Mouse (Mus musculus): ENCODE measurements around the gene Ager. TPM values are rescaled to one million over a fixed set of nuclear protein-coding genes. Genes with fewer than 3 reads are reported as not detected.

Ager gene
- polyA plus RNA-seq, 1 experiment = 5.2 TPM

GRCm38 (mm10) chr17:34635671-34636070 is 38.0 kb downstream of the Ager start:
- no peak for DNase-seq (ENCODE audit: low read depth in 1 of 2, low spot score in 2 of 2)
- Histone ChIP-seq H3K4me1 (ENCODE audit: control insufficient read depth, insufficient read depth, insufficient read length) (peaks cover 8% of the 10 kb centered on the region), H3K27me3 (ENCODE audit: control insufficient read depth, insufficient read depth, low read length) (peaks cover 8% of the 10 kb centered on the region; the same call in 1 of the 2 replicates), H3K27ac (ENCODE audit: insufficient read depth, low read length) (no peak overlapping the region), H3K4me3 (ENCODE audit: extremely low read depth, insufficient read depth, insufficient read length) (no peak overlapping the region), H3K36me3 (ENCODE audit: control insufficient read depth, insufficient read depth, low read length) (no peaks in the 10 kb centered on the region)
- 71% methylated on average over 2 of the region's 2 CpGs for WGBS
- TF ChIP-seq POLR2A (IDR thresholded peaks at IDR 0.05; ENCODE audit: low read depth, low read length) (no peak), CTCF (IDR thresholded peaks at IDR 0.05; ENCODE audit: extremely low read depth, insufficient read depth, insufficient read length, insufficient replicate concordance) (no peak)

GRCm38 (mm10) chr17:34637459-34637858 is 39.8 kb downstream of the Ager start:
- Histone ChIP-seq H3K4me3 (ENCODE audit: extremely low read depth, insufficient read depth, insufficient read length) (peak overlapping the region; percentile 34; the same call in 1 of the 2 replicates), H3K27me3 (ENCODE audit: control insufficient read depth, insufficient read depth, low read length) (0 out of 2 replicates have a peak, but pooled peaks cover 2% of the 10 kb centered on the region), H3K36me3 (ENCODE audit: control insufficient read depth, insufficient read depth, low read length) (no peaks in the 10 kb centered on the region), H3K27ac (ENCODE audit: insufficient read depth, low read length) (peak overlapping the region; percentile 39), H3K4me1 (ENCODE audit: control insufficient read depth, insufficient read depth, insufficient read length) (no peaks in the 10 kb centered on the region)
- WGBS = 66% methylated on average over 3 of the region's 3 CpGs
- DNase-seq (ENCODE audit: low read depth in 1 of 2, low spot score in 2 of 2) = no peak
- TF ChIP-seq POLR2A (IDR thresholded peaks at IDR 0.05; ENCODE audit: low read depth, low read length) = no peak
- no peak for TF ChIP-seq CTCF (IDR thresholded peaks at IDR 0.05; ENCODE audit: extremely low read depth, insufficient read depth, insufficient read length, insufficient replicate concordance)

DNA sequence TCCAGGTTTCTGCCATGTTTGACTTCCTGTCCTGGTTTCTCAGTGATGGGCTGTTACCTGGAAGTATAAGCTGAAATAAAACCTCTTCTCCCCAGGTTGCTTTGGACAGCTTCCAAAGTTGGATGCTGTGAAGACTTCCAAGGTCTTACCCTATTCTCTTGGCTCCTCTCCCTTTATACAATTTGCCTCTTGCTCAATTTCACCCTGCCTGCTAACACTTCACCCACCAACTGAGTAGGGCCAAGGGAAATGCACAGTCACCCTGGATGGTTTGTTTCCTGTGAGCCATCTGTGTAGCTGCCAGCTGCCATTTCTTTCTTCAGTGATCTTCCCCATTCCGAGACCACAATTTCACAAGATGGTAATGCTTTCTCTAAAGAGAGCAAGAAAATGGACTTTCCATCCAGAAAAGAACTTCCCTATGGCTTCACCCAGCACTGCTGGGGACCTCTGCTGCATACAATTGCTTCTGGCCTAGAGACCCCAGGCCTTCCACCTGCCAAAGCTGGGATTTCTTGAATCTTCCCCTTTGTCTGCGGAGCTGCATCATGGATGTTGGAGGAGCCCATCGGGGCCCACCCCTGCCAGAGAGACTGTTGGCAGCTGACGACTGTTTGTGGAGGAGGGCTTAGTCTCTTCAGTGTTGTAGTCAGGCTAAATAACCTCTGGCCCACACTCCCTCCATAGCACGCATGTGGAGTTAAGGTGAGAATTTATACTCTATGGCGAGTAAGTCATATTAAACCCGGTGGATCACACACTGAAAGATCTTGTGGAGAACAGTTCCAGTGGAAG is 42.0 kb downstream of the Ager start:
- no peak for DNase-seq (ENCODE audit: low read depth in 1 of 2, low spot score in 2 of 2)
- Histone ChIP-seq H3K27ac (ENCODE audit: insufficient read depth, low read length) (peak overlapping the region; percentile 29; the same call in 1 of the 2 replicates), H3K36me3 (ENCODE audit: control insufficient read depth, insufficient read depth, low read length) (no peaks in the 10 kb centered on the region), H3K4me3 (ENCODE audit: extremely low read depth, insufficient read depth, insufficient read length) (no peak overlapping the region), H3K4me1 (ENCODE audit: control insufficient read depth, insufficient read depth, insufficient read length) (no peaks in the 10 kb centered on the region), H3K27me3 (ENCODE audit: control insufficient read depth, insufficient read depth, low read length) (no peaks in the 10 kb centered on the region)
- no peak for TF ChIP-seq CTCF (IDR thresholded peaks at IDR 0.05; ENCODE audit: extremely low read depth, insufficient read depth, insufficient read length, insufficient replicate concordance)
- TF ChIP-seq POLR2A (IDR thresholded peaks at IDR 0.05; ENCODE audit: low read depth, low read length) = no peak
- WGBS = 72% methylated on average over 7 of the region's 7 CpGs

DNA sequence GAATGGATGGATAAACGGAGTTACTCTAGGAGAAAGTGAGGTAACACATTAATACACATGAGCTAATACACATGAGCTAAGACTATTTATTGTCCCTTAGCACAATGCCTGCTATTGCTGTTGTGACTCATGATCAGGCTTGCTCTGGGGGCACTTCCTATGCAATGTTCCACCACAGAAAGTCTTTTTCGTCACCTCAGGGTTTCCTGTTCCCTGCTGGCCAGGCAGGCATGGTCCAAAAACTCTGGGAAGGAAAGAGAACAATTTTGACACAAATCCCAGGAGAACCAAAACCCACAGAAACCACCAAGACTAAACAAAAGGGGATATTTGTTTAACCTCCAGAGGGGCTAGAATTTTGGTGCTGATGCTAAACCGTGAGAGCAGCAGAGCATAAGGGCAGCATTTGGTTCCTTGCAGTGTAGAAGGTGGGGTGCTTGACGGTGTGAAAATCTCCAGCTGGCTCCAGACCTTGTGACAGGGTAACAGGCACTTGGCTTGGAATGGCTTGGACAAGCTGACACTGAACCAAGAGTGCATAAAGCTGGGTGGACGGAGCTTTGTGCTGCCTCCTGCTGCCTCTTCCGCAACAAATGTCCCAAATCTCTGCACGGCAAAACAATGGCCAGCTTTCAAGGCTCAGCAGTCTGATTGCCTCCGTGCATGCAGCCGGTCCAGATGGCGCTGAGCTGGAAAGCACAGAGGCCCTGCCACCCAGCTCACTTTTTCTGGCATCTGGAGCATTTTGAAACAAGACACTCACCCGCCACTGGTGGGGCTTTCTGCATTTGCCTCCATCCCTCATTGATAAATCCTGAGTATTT is 43.3 kb downstream of the Ager start:
- TF ChIP-seq CTCF (IDR thresholded peaks at IDR 0.05; ENCODE audit: extremely low read depth, insufficient read depth, insufficient read length, insufficient replicate concordance) = no peak
- no peak for TF ChIP-seq POLR2A (IDR thresholded peaks at IDR 0.05; ENCODE audit: low read depth, low read length)
- no peaks in the 10 kb centered on the region for H3K36me3 ChIP-seq (ENCODE audit: control insufficient read depth, insufficient read depth, low read length)

DNA sequence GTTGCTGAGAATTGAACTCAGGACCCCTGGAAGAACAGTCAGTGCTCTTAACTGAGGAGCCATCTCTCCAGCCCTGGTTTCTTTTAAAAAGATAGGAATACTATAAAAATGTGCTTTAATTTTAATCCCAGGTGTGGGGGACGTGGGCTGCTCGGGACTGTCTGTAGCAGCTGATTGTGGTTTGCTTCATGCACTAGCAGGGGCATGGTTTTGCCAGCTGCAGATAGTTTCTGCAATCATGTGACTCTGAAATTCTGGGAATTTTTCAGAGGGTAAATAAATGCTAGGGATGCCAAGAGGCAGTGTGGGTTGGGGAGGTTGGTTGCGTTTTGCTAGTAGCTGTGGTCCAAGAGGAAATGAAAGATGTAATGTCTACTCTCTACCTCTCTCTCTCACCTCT is 44.3 kb downstream of the Ager start:
- Histone ChIP-seq H3K4me3 (ENCODE audit: extremely low read depth, insufficient read depth, insufficient read length) (no peak overlapping the region), H3K4me1 (ENCODE audit: control insufficient read depth, insufficient read depth, insufficient read length) (no peaks in the 10 kb centered on the region), H3K27ac (ENCODE audit: insufficient read depth, low read length) (no peak overlapping the region), H3K36me3 (ENCODE audit: control insufficient read depth, insufficient read depth, low read length) (no peaks in the 10 kb centered on the region), H3K27me3 (ENCODE audit: control insufficient read depth, insufficient read depth, low read length) (no peaks in the 10 kb centered on the region)
- WGBS = 43% methylated on average over 3 of the region's 3 CpGs
- DNase-seq (ENCODE audit: low read depth in 1 of 2, low spot score in 2 of 2) = no peak
- TF ChIP-seq CTCF (IDR thresholded peaks at IDR 0.05; ENCODE audit: extremely low read depth, insufficient read depth, insufficient read length, insufficient replicate concordance) (no peak), POLR2A (IDR thresholded peaks at IDR 0.05; ENCODE audit: low read depth, low read length) (no peak)

More for the DNA sequence above, 43.3 kb downstream of the Ager start:
- Histone ChIP-seq H3K27ac (ENCODE audit: insufficient read depth, low read length) (no peak overlapping the region), H3K4me3 (ENCODE audit: extremely low read depth, insufficient read depth, insufficient read length) (no peak overlapping the region), H3K27me3 (ENCODE audit: control insufficient read depth, insufficient read depth, low read length) (no peaks in the 10 kb centered on the region), H3K4me1 (ENCODE audit: control insufficient read depth, insufficient read depth, insufficient read length) (no peaks in the 10 kb centered on the region)
- DNase-seq (ENCODE audit: low read depth in 1 of 2, low spot score in 2 of 2) = no peak
- 58% methylated on average over 11 of the region's 11 CpGs for WGBS

GRCm38 (mm10) chr17:34643379-34643778 is 45.7 kb downstream of the Ager start:
- 96% methylated on average over 4 of the region's 4 CpGs for WGBS
- Histone ChIP-seq H3K27me3 (ENCODE audit: control insufficient read depth, insufficient read depth, low read length) (no peaks in the 10 kb centered on the region), H3K4me3 (ENCODE audit: extremely low read depth, insufficient read depth, insufficient read length) (no peak overlapping the region), H3K36me3 (ENCODE audit: control insufficient read depth, insufficient read depth, low read length) (no peaks in the 10 kb centered on the region), H3K4me1 (ENCODE audit: control insufficient read depth, insufficient read depth, insufficient read length) (peaks cover 5% of the 10 kb centered on the region; the same call in 1 of the 2 replicates), H3K27ac (ENCODE audit: insufficient read depth, low read length) (no peak overlapping the region)
- no peak for TF ChIP-seq CTCF (IDR thresholded peaks at IDR 0.05; ENCODE audit: extremely low read depth, insufficient read depth, insufficient read length, insufficient replicate concordance)
- TF ChIP-seq POLR2A (IDR thresholded peaks at IDR 0.05; ENCODE audit: low read depth, low read length) = no peak
- no peak for DNase-seq (ENCODE audit: low read depth in 1 of 2, low spot score in 2 of 2)
